Mouse (Mus musculus) embryonic facial prominence, embryonic 11.5 days (tissue): ENCODE data around the gene Cplx3. TPM values are rescaled to one million over a fixed set of nuclear protein-coding genes. Genes with fewer than 3 reads are reported as not detected.

Experiments used
- ATAC-seq: fragments of 200-750 bp; cut with Nextera tagmentation; replicated peaks from 2 replicates; pipeline ENCODE4 v1.8.0; 2017; ENCODE audit warnings: low read depth; ENCODE audit not compliant: insufficient number of reproducible peaks, low FRiP score, low TSS enrichment
- DNase-seq: peaks from one replicate; pipeline ENCODE4 v3.0.0-alpha.2; 2015; ENCODE audit warnings: low spot score
- H3K27ac ChIP-seq: fragments of 300-500 bp; sonication (generic); replicated peaks from 2 replicates; pipeline ENCODE4 v1.5.1; 2014; ENCODE audit warnings: mild to moderate bottlenecking, low read depth, low read length, control low read depth
- H3K27me3 ChIP-seq: fragments of 300-500 bp; sonication (generic); 2 replicates; pipeline ENCODE4 v1.6.1; 2014; ENCODE audit warnings: mild to moderate bottlenecking, low read length, moderate library complexity, mixed read lengths; ENCODE audit not compliant: control insufficient read depth, insufficient read depth
- H3K36me3 ChIP-seq: fragments of 300-500 bp; sonication (generic); replicated peaks from 2 replicates; pipeline ENCODE4 v1.6.1; 2014; ENCODE audit warnings: low read depth, mild to moderate bottlenecking, low read length, moderate library complexity, mixed read lengths; ENCODE audit not compliant: control insufficient read depth, insufficient read depth
- H3K4me1 ChIP-seq: fragments of 300-500 bp; sonication (generic); 2 replicates; pipeline ENCODE4 v1.6.1; 2014; ENCODE audit warnings: low read length, mixed read lengths; ENCODE audit not compliant: control insufficient read depth, insufficient read depth
- H3K4me2 ChIP-seq: fragments of 300-500 bp; sonication (generic); 2 replicates; pipeline ENCODE4 v1.6.1; 2014; ENCODE audit warnings: low read depth, mild to moderate bottlenecking, control low read depth, low read length, moderate library complexity
- H3K4me3 ChIP-seq: fragments of 300-500 bp; sonication (generic); 2 replicates; pipeline ENCODE4 v1.5.1; 2014; ENCODE audit warnings: low read depth, low read length, control low read depth
- H3K9ac ChIP-seq: fragments of 300-500 bp; sonication (generic); replicated peaks from 2 replicates; pipeline ENCODE4 v1.6.1; 2014; ENCODE audit warnings: mild to moderate bottlenecking, control low read depth, low read length
- H3K9me3 ChIP-seq: fragments of 300-500 bp; sonication (generic); replicated peaks from 2 replicates; pipeline ENCODE4 v1.6.1; 2016; ENCODE audit warnings: mild to moderate bottlenecking, low read length, inconsistent platforms, mixed read lengths; ENCODE audit not compliant: control insufficient read depth
- WGBS: fragments of 180-500 bp; shearing (Covaris S2); extraction: QIAGEN DNeasy Blood & Tissue Kit; methylation state at CpG from one replicate; pipeline ENCODE4 v1.1.7; 2014; 5-methylcytosine and 5-hydroxymethylcytosine counted together
- polyA plus RNA-seq: library from polyadenylated mRNA; unstranded; fragments of >200 nt; fragmentation: Nextera tagmentation; extraction: Ambion mirVana; gene quantifications from 2 replicates; pipeline ENCODE4 v1.2.1, GENCODE M21; 2014

Cplx3 gene
- polyA plus RNA-seq, 1 experiment from 2014 or later: 0.81 TPM

DNA sequence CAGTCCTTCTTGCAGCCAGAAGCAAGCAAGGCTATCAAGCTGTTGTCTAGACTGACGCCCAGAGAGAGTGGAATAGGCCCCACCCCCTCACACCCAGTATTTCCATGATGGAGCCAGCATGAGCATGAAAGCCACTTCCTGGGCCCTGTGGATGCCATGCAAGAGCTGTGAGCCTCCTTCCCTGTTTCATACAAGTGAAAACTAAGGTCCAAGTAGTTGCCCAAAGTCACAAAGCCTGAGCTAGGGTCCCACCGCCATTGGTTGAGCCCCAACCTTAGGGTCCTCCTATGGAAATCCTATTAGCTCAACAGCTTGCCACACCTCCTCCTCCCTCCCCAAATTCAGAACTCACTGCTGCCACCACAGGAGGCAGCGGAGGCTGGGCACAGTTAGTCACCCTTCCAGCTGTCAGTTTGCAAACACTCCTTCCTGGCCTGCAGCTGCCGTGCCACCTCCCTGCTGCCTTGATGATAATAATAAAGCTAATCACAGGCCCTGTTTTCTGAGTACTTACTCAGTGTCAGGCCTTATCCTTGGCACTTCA is 27.5 kb upstream of the Cplx3 start:
- Histone ChIP-seq H3K27ac (no peak overlapping the region), H3K36me3 (no peaks in the 10 kb centered on the region; the same call in none of the 2 replicates), H3K4me2 (no peak overlapping the region), H3K4me1 (peaks cover 12% of the 10 kb centered on the region), H3K9ac (no peak overlapping the region), H3K4me3 (no peak overlapping the region), H3K27me3 (no peaks in the 10 kb centered on the region), H3K9me3 (no peaks in the 10 kb centered on the region)
- no peak for ATAC-seq
- no peak for DNase-seq
- WGBS: 49% methylated on average over 4 of the region's 4 CpGs

GRCm38 (mm10) chr9:57629118-57629874 is 23.2 kb upstream of the Cplx3 start:
- DNase-seq (peak; percentile 77), ATAC-seq (peak; percentile 57; the same call in 1 of the 2 replicates)
- WGBS: 68% methylated on average over 14 of the region's 14 CpGs
- Histone ChIP-seq H3K27me3 (no peaks in the 10 kb centered on the region), H3K9me3 (no peaks in the 10 kb centered on the region), H3K4me2 (no peak overlapping the region), H3K36me3 (peaks cover 3% of the 10 kb centered on the region), H3K4me3 (no peak overlapping the region), H3K4me1 (no peaks in the 10 kb centered on the region), H3K27ac (no peak overlapping the region), H3K9ac (no peak overlapping the region)

DNA sequence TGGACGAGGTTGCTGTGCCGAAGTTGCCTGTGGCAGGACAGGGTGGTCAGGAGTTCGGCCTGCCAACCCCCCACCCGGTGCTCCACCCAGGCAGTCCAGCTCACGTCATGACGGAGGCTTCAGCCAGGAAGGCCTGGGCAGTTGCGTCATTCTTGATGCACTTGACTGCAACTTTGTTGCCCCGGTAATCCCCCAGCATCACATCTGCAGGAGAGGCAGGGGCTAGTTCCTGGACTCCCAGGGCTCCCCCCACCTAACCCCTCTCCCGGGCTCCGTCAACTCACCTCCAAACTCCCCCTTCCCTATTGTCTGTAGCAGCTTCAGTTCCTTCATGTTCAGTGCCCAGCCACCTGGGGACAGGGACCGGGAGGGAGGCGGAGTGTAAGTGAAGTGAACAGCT is 22.6 kb upstream of the Cplx3 start:
- H3K27ac ChIP-seq: no peak overlapping the region
- no peaks in the 10 kb centered on the region for H3K27me3 ChIP-seq
- no peak for ATAC-seq
- peaks cover 3% of the 10 kb centered on the region for H3K36me3 ChIP-seq
- DNase-seq: no peak
- 89% methylated on average over 12 of the region's 12 CpGs for WGBS
- no peak overlapping the region for H3K9ac ChIP-seq
- H3K4me2 ChIP-seq: no peak overlapping the region
- no peaks in the 10 kb centered on the region for H3K9me3 ChIP-seq
- no peak overlapping the region for H3K4me3 ChIP-seq
- no peaks in the 10 kb centered on the region for H3K4me1 ChIP-seq

DNA sequence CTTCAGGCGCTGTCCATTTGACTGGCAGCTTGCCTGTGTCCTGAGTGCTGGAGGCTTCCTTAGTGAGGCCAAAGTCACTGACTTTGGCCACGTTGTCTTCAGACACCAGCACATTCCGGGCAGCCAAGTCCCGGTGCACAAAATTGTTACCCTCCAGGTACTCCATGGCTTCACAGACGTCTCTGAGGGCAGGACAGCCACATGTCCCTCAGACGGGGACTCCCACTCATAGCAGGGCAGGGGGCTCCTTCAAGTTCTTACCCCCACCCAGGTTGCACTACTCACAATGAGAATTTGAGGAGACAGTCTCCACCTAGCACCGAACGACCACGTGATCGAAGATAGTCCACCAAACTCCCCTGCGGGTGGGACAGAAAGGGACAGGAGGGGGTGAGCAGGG is 21.8 kb upstream of the Cplx3 start:
- 91% methylated on average over 11 of the region's 11 CpGs for WGBS
- no peak overlapping the region for H3K27ac ChIP-seq
- DNase-seq (no peak), ATAC-seq (no peak)
- H3K9ac ChIP-seq: no peak overlapping the region
- no peak overlapping the region for H3K4me2 ChIP-seq
- H3K4me3 ChIP-seq: no peak overlapping the region
- H3K9me3 ChIP-seq: no peaks in the 10 kb centered on the region
- peaks cover 3% of the 10 kb centered on the region for H3K36me3 ChIP-seq
- H3K4me1 ChIP-seq: no peaks in the 10 kb centered on the region
- no peaks in the 10 kb centered on the region for H3K27me3 ChIP-seq

- H3K9ac ChIP-seq: no peak overlapping the region
These were observed 21.1 kb upstream of the Cplx3 start for GRCm38 (mm10) chr9:57627191-57627590.

DNA sequence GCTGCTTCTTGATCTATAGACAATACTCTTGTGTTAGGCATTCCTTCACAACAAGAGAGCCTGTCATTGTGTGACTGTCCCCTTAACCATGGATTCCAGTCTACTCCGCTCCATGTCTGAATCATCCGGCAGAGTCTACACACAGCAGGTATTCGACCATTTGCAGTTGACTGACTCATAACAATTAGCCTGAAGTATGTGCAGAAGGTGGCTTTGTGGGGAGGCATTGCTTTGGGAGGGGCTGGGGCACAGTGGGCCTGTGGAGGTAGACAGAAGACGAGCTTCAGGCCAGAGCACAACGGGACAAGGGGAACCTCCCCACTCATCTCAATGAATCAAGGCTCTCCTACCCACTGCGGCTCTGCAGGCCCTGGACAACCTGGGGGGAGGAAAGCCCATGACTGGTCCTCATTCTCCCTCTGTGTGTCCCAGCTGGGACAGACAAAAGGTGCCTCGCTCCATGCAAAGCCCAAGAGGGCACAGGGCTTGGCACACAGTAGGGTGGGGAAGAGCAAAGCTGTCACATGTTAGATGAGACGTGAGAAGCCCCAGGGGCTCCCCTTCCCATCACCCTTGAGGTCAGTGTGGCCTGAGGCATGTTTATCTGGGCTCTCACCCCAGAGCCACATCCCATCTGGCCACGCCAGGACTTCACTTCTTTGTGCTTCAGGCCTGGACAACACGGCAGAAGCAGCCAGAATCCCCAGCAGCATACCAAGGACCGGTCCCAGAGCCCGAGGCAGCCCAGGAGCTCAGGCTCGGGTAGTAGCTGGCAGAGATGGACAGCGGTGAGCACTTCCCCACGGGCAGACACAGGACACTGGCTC is 19.8 kb upstream of the Cplx3 start:
- 79% methylated on average over 15 of the region's 15 CpGs for WGBS
- Histone ChIP-seq H3K4me2 (no peak overlapping the region), H3K4me1 (no peaks in the 10 kb centered on the region), H3K9ac (no peak overlapping the region), H3K27ac (no peak overlapping the region), H3K4me3 (no peak overlapping the region), H3K27me3 (no peaks in the 10 kb centered on the region), H3K36me3 (peaks cover 3% of the 10 kb centered on the region), H3K9me3 (no peaks in the 10 kb centered on the region)
- no peak for DNase-seq
- ATAC-seq: no peak

More at GRCm38 (mm10) chr9:57627191-57627590, 21.1 kb upstream of the Cplx3 start:
- Histone ChIP-seq H3K9me3 (no peaks in the 10 kb centered on the region), H3K4me3 (no peak overlapping the region), H3K27ac (no peak overlapping the region), H3K4me2 (no peak overlapping the region), H3K4me1 (no peaks in the 10 kb centered on the region), H3K27me3 (no peaks in the 10 kb centered on the region), H3K36me3 (peaks cover 3% of the 10 kb centered on the region)
- 88% methylated on average over 17 of the region's 17 CpGs for WGBS
- ATAC-seq (no peak), DNase-seq (no peak)

DNA sequence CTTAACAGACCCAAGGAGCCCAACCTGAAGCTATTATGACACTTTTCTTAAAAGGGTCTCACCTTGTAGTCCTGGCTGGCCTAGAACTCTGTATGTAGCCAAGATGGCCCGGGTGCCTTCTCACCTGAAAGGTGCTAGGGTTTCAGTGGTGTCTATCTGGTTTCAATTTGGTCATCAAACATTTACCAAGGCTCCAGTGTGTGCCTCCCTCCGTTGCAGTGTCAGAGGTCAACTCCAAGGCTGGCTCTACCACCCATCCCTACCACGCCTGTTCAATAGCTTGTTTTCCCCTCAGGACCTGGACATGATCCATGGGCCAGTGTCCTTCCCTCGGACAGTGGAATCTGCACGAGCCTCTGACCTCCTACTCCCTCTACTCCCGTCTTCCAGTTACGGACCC is 18.2 kb upstream of the Cplx3 start:
- no peak overlapping the region for H3K9ac ChIP-seq
- no peak for DNase-seq
- no peak overlapping the region for H3K27ac ChIP-seq
- H3K4me1 ChIP-seq: no peaks in the 10 kb centered on the region
- 76% methylated on average over 7 of the region's 7 CpGs for WGBS
- no peaks in the 10 kb centered on the region for H3K9me3 ChIP-seq
- ATAC-seq: no peak
- peaks cover 3% of the 10 kb centered on the region for H3K36me3 ChIP-seq
- H3K4me3 ChIP-seq: no peak overlapping the region
- H3K27me3 ChIP-seq: no peaks in the 10 kb centered on the region
- no peak overlapping the region for H3K4me2 ChIP-seq

DNA sequence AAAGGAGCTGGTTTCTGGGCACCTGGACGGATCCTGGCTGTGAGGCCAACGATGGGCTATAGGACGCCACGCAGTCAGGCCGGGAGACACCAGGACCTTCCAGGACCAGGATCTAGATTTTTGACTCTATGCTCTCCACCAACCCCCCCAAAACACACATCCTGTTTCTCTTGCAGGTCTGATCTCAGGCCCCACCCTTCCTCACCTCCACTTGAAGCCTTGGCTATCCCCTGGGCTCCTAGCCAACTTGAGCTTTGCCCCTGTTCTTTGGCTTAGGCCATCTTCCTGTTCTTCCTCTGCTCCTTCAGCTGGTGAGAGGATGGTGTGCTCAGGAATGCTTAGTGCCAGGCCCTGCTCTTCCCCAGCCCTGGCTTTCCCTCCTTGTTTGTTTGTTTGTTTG is 14.6 kb upstream of the Cplx3 start, which contains the start of gene Lman1l:
Gene Lman1l (minus strand): TSS at position 101 of the 400 bp plus-strand sequence.
- DNase-seq: no peak
- 94% methylated on average over 5 of the region's 5 CpGs for WGBS
- no peak within 1 kb of the TSS for H3K4me3 ChIP-seq
- no peak within 1 kb of the TSS for H3K9ac ChIP-seq
- no peaks in the 10 kb centered on the region for H3K9me3 ChIP-seq
- no peak for ATAC-seq
- no peak within 1 kb of the TSS for H3K27ac ChIP-seq
- H3K4me1 ChIP-seq: no peaks in the 10 kb centered on the region
- no peak within 1 kb of the TSS for H3K4me2 ChIP-seq
- no peaks in the 10 kb centered on the region for H3K27me3 ChIP-seq
- no peaks in the 10 kb centered on the region for H3K36me3 ChIP-seq
